Mouse (Mus musculus) neural tube, postnatal 0 days (tissue): Measurements from ENCODE around the gene Tubd1. TPM values are rescaled to one million over a fixed set of nuclear protein-coding genes. Genes with fewer than 3 reads are reported as not detected.
A peak's percentile ranks its signal among the peaks of the same experiment; 100 is the strongest.

Experiments used
- microRNA counts: library from miRNA; unstranded; fragments of <30 nt; microRNA quantifications from one replicate; lab custom pipeline; 2015
- microRNA-seq: library from miRNA; unstranded; fragments of <30 nt; microRNA quantifications from one replicate; pipeline ENCODE4, GENCODE M21; 2016
- polyA plus RNA-seq: library from polyadenylated mRNA; unstranded; fragments of >200 nt; fragmentation: Nextera tagmentation; extraction: Ambion mirVana; gene quantifications from 2 replicates; pipeline ENCODE4 v1.2.1, GENCODE M21; 2015

The Tubd1 gene
- polyA plus RNA-seq = 5.3 and 6.9 TPM in 2 replicates

DNA sequence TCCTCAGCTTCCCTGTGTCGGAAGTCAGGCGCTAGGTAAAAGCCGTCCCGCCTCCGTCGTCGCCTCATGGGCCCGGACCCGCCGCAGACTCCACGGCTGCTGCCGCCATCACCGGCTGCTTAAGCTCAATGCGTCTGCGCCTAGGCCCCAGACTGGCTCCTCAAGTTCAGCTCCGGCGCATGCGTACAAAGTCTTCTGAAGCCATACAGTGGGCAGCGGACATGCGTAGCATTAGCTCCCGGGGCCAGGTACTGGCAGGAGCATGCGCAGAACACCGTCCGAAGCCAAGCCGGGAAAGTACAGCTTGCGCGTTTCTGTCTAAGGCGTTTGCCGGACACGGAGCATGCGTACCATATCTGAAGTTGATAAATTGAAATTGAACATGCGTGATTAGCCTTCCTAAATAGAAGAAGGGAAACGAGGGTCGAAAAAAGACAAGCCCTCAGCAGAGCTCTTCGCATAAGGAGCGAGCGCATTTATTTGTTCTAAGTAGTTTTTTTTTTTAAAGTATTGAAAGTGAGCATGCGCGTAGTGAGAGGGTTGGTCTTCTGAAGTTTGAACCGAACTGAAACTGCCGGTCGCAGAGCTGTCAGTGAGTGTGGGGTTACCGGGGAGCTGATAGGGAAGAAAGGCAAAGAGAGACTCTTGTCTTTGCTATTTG, at the start of gene Tubd1, which contains the start of gene Rps6kb1:
Gene Tubd1 (plus strand): TSS at position 353 of the 661 bp plus-strand sequence.
Gene Rps6kb1 (minus strand): TSS at position 167 of the 661 bp plus-strand sequence.

MicroRNA genes within 50 kb of the gene (microRNA counts, 519-probe panel; counts per million panel counts)
- microRNA mmu-miR-21 (lab: Ali Mortazavi, UCI) = 5,065 counts per million, percentile 62 among the panel's probes with 10 or more counts

Small RNAs within 50 kb of the gene (microRNA-seq; reads per million reads assigned to microRNA genes)
- 5,314 reads per million, percentile 92 among the genes with 10 or more reads in this experiment for gene Mir21a

Other genes with a start within 250 kb of the Tubd1 start
- gene Med13, start 187.4 kb upstream of the Tubd1 start, polyA plus RNA-seq = 6.3 and 6.4 TPM in 2 replicates
- 15.0 and 15.2 TPM in 2 replicates for gene Rnft1, start 60.3 kb upstream of the Tubd1 start, polyA plus RNA-seq
- 58.2 and 65.2 TPM in 2 replicates for gene Rps6kb1, start 186 bp upstream of the Tubd1 start, polyA plus RNA-seq
- 131 and 143 TPM in 2 replicates for gene Vmp1, start 138.8 kb downstream of the Tubd1 start, polyA plus RNA-seq
- 22.6 and 23.5 TPM in 2 replicates for gene Ptrh2, start 139.0 kb downstream of the Tubd1 start, polyA plus RNA-seq
- 115 and 131 TPM in 2 replicates for gene Cltc, start 212.6 kb downstream of the Tubd1 start, polyA plus RNA-seq